Mouse (Mus musculus) T-helper 17 cell (primary cell): ENCODE measurements at regions not wholly inside any gene's neighbourhood (a gene's known extent, or its start where the extent isn't known, plus 50 kb on each side); places are given as distances from the start of the nearest gene placed in this dataset.

Source experiments
- in situ Hi-C, 2 experiments: fragments of 300-600 bp; cut with MboI, MseI; formaldehyde crosslinking; loops; 1 replicate in 1 of 2; 2 replicates in 1 of 2; pipeline ENCODE4 v1.15.1; 2025; ENCODE audit warnings: high pct_unique_total_duplicates in 2 of 2

DNA sequence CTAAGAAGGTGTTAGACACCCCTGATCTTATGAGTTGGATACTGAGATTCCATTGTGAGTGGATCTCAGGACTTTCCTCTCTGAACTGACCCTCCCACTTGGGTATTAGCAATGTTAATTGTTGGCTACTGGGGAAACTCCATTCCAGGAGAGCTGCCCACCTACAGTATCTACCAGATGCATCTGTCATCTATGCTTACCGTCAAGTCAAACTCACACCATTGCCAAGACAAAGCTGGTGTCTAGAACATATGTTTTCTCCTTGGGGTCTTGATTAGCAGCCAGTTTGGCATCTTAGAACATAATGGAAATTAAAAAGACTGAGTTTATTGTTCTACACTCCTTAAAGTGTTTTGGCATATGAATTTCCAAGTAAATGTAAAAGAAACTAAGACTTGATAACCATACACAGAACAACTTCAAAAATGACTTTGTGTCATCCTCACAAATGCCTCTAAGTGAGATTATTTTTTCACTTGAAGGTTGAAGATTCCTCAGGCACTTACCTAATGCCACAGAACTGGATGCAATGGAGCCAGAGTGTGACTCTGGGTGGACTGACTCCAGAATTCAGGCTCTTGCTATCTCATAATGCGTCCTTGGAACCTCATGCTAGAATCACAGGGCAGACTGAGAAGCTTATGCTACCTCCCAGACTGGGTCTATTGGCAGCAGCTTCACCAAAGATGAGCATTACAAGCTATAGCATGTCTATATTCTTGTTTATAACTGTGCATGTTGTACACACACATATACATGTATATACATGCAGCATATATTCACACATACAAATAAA lies 107.5 kb upstream of the Rnf152 start:
- in situ Hi-C loops: loop anchor here in 1 of 2 experiments (25.0 kb wide), 1 partner anchor 477 kb away; no protein-coding TSS in a partner anchor

DNA sequence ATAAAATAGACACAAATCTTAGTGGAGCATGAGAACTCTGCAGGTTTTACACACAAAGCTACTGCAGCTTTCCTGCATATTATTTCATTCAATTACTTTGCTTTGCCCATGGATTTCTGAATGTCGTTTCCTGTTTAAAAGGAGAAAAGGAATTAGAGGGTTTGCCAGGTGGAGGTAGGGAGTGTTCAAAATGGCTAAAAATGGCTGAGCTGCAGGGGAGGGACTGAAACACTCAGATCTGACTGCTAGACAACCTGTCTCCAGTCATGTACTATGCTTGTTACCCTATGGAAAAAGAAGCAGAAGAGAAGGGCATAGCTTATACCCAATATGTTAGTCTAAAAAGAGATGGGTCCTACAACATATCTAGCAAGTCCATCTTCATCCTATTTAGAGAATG lies 106.2 kb upstream of the Rnf152 start:
- in situ Hi-C loops: loop anchor here in 1 of 2 experiments (25.0 kb wide), 1 partner anchor 475 kb away; no protein-coding TSS in a partner anchor

DNA sequence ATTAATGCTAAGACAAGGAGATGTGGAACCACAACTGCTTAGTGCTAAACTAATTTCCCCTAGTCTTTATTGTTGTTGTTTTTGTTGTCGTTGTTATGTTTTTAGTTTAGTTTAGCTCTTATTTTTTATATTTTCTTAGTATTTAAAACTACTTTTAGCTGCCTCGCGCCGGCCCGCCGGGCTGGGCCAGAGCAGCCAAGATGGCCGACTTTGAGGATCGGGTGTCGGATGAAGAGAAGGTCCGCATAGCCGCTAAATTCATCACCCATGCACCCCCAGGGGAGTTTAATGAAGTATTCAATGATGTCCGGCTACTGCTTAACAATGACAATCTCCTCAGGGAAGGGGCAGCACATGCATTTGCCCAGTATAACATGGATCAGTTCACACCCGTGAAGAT lies 99.3 kb upstream of the Rnf152 start:
- in situ Hi-C loops: loop anchor here in 1 of 2 experiments (5.0 to 25.0 kb wide), 2 partner anchors 468 to 633 kb away; no protein-coding TSS in a partner anchor

DNA sequence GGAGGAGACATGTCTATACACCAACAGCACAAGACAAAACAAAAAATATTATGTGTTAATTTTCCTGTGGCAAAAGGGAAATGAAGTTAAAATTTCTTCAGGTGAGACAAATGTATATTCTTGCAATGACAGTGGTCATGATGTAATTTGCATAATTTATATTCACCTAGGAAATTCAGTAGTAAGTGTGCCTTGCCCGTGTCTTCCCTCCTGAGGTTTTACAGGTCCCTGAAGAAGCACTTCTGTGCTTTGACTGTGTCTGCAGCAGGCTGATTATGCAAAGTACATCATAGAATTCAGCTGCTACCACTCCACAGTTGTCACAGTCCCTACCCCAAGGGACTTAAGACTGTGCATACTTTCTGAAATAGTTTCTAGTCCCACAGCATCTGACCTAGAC lies 98.2 kb upstream of the Rnf152 start:
- in situ Hi-C loops: loop anchor here in 1 of 2 experiments (5.0 to 25.0 kb wide), 2 partner anchors 467 to 632 kb away; no protein-coding TSS in a partner anchor

DNA sequence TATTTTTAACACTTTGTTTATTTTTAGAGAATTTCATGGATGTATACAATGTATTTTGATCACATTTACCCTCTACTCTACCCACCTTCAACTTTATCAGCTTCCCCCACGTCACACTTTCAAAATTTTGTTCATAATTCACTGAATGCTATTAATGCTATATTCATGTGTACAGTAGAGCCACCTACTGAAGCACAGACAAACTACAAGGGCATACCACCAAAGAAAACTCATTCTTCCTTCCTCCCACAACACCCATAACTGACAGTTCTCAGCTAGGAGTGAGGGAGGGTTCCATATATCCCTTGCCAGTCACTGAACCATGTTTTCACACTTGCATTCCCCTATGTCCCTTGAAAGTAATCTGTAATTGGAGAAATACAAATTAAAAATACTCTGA lies 89.7 kb upstream of the Rnf152 start:
- in situ Hi-C loops: no loop called here

DNA sequence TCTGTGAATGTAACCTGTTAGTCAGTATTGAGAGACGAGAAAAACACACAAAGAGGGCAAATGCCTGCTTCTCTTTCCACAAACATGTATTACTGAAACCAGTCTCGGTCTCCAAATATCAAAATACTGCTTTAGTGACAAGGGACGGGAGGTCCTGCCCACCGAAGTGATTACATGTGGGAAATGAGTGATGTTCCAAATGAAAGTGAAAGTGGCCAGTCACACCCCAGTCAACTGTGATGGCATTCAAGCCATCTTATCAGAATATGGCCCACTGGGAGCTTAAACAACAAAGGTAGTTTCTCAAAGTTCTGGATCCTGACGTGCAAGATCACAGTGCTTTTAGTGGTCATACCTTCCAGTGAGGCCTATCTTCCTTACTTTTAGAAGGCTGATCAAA lies 87.0 kb upstream of the Rnf152 start:
- in situ Hi-C loops: no loop called here

DNA sequence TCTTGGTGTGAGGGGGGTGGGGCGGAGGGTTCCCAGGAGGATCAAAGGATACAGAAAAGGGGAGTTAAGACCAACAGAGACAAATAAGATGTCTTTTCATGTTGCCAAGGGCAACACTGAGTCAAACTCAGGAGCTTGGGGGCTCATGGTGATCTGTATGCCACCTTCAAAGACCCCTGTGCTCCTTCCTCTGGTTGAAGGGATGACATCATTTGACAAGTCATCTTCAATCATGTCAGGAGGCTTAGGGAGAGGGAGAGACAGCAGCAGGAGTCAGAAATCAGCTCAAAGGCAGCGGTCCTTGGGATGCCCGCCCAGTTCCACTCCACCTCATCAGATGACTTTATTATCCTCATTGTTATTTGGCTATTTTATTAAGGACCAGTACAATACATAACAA lies 83.8 kb upstream of the Rnf152 start:
- in situ Hi-C loops: no loop called here

DNA sequence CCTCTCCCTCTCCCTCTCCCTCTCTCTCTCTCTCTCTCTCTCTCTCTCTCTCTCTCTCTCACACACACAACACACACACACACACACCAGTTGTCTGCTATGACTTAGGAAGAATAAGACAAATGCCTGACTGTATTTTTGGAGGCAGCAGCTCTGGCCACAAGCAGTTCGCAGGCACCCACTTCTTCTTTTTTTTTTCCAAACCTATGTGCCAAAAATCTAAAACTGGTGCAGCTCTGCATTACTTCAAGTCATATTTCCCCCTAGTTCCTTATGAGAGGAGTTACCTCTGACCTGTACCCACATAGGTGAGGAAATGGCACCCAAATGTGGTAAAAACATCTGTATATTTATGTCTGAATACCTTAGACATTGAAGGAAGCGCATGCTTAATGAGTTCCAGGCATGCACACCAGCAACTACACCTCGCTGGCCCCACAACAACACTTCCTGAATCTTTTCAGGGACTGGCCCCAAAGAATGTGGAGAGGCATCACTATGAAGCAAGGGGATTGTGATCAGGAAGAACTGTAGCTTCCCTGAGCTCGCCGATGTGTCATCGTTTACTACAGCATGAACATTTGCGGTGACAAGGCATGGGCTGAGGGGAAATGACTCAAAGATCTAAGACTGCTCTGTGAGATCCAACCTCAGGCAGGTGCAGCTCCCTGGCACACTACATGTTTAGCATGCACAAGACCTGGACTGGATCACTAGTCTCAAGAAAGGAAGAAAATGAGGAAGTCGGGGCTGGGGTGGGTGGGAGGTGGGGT lies 78.3 kb upstream of the Rnf152 start:
- in situ Hi-C loops: loop anchor here in 1 of 2 experiments (5.0 kb wide), 1 partner anchor 38 kb away; no protein-coding TSS in a partner anchor

DNA sequence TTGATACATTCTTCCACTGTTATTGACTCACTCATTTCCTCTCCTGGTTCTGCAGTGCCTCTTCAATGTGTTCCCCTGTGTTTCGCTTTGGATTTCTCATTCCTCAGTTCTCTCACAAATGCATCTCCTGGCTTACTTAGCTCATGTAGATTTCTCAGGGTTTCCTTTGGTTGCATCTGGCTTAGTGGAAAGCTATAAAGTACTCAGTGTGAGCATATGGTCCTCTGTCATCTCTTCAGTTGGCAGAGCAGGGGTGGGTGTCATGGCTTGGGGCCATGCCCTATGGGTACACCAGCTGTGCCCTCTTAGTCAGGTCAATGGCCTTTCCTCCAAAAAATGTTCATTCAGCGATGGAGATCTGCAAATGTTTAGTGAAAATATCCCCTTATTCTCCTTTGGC lies 77.4 kb upstream of the Rnf152 start:
- in situ Hi-C loops: loop anchor here in 1 of 2 experiments (5.0 kb wide), 1 partner anchor 37 kb away; no protein-coding TSS in a partner anchor

DNA sequence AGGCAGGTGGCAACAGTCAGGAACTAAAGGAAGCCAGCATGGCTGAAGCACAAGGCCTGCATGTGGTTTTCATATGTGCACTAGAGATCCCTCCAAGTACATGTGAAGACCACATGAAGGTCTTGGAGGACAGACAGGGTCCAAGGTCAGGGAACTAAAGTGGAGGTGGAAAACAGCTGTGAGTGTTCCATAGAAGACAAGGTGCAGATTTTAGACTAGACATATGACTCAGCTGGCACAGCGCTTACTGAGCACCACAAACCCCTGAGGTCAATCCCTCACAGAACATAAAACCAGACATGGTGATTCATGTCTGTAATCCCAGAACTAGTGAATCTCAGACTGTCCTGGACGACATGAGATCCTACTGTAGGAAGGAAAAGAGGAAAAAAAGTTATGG lies 75.3 kb upstream of the Rnf152 start:
- in situ Hi-C loops: loop anchor here in 1 of 2 experiments (5.0 kb wide), 1 partner anchor 35 kb away; no protein-coding TSS in a partner anchor

DNA sequence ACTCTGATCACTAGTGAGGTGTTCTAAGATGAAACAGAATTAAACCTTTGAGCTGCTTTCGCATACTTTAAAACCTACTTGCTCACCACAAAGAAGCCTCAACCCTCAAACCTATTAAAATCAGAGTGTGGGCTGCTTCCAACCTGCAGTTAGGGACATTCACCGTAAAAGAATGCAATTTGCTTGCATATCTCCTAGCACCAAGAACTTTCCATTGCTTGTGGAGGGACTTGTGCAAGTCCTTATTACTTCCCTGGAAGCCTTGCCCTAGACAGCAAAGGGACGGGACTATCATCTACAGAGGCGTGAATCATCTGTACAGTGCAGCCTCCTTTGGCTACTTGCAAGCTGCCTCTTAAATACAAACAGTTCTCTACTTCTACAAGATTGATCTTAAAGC lies 74.2 kb upstream of the Rnf152 start:
- in situ Hi-C loops: loop anchor here in 1 of 2 experiments (5.0 kb wide), 1 partner anchor 33 kb away; no protein-coding TSS in a partner anchor

DNA sequence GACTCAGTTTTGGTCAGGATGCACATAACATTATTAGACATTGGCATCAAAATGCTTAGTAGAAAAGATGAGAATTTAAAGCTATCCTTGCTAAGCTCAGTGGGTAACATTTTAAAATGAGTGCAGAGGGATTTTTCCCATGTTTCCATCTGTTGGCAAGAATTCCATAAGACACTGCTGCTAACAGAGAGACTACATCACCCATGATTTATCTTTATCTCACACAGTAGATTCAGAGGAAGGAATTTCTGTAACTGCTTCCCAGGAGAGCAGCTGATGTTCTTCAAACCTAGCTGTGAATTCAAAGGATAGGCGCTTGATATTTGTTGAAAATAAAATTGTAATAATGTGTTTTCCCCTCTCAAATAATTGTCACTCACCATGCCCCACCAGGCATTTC lies 71.7 kb upstream of the Rnf152 start:
- in situ Hi-C loops: no loop called here

DNA sequence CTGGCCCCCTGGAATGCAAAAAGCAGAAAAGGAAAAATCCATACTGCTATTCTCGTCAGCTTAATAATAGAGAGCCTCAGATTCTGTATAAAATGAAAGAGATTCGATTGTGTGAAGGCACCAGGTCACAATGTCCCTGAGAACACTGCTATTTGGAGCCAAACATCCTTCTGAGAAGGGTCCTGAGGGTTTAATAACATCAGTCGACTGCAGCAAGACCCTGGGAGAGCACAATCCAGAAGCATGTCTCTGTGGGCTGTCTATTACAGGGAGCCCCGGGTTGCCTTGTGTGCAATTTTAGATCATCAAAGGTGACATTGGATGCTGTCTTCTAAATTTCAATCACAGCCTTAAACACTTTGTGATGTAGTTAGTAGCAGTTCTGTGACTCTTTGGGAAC lies 69.6 kb upstream of the Rnf152 start:
- in situ Hi-C loops: no loop called here

DNA sequence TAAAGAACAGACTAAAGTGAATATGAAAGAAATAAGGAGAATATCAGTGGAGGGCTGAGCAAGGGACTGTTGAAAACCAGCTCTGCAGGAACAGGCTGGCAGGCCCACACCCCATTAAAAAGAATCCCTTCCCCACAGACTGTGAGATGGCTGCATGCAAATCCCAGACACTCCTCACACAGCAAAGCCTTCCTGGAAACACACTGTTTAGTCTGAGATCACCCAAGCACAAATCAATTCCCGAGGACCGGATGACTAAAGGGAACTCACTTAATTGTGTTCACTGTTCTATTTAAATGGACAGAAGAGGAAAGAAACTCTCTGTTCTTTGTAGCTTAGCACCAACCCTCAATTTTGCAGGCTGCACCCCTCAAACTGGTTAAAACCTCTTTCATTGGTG lies 66.9 kb upstream of the Rnf152 start:
- in situ Hi-C loops: no loop called here

DNA sequence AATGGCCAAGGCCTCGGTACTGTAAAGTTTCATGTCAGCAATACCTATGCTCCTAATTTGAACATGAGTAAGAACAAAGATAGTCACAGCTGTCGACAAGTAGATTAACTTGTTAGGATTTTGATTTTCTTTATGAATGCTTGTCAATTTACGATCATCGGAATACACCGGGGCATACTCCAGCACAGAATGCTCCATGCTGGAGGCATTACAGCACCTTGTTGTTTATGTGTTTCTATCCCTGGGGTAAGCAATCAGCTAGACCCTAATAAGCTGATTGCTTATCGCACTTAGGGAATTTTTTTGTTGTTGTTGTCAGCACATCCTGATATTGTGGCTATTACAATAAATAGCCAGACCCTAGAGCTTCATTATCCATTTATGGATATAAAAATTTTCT lies 66.4 kb upstream of the Rnf152 start:
- in situ Hi-C loops: no loop called here

DNA sequence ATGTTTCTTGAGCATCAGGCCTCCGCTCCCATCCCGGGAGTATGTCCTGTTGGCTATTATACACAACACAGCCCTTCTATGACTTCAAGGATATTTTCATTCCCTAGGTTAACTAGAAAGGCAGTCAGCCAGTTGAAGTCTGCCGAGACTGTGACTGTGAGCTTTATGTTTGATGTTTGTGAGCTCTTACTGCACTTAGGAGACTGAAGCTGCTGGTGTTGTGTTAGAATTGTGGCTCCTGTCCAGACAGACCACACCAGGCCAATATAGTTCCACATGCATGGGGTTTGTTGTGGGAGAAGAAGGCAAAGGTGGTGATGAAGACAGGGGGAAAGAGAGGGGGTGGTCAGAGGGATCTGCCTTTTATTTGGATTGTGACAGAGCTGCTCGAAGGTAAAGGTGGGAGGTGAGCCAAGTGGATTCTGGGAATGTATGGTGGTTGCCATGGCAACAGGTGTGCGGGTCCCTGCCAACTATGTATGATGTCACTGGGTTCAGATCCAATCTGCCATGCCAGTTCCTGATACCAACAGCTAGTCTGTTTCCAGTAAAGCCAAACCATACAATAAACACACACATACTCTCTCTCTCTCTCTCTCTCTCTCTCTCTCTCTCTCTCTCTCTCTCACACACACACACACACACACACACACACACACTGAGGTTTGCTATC lies 64.0 kb upstream of the Rnf152 start:
- in situ Hi-C loops: no loop called here
